Comparison of ENCODE assay signal across 7 mouse cellular contexts in the genomic region with DNA sequence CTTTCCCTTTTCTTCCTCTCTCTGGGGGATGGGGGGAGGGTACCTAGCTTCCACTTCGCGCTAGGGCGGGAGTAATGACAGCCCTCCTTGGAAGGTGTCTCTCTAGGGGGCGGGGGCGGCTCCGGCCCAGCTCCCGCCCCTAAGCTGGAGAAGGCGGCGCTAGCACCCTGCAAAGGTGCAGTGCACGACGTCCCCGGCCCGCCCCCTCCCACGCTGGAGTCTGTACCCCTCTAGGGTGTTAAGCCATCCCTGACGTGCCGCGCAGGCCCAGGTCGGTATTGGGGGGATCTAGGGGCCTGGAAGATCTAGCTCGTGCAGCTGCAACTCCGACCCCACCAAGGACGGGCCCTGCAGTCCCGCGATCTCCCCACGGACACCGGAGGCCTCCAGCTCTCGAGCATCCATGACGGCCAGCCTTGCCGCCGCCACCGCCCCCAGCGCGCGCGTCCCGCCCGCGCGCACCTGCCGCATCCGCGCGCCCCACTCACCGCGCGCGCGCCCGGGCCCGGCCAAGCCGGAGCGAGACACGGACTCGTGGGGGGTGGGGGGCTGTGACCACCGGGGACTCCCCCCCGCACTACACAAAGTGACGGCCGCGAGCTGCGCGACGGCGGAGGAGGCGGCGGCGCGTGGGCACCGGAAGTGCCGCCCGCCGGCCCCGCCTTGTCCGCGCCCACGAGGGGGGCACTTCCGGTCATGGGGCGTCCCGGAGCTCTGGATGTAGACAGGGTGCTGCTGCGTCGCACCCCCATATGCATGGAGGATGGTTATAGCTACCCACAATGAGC. TPM values are rescaled to one million over a fixed set of nuclear protein-coding genes. Genes with fewer than 3 reads are reported as not detected.
DNase-seq lines count a peak whose midpoint lies in the region; ATAC-seq and TF ChIP-seq lines count a peak whose summit lies in the region.

Zfp316 (minus strand) TSS at position 660 of the 788 bp plus-strand sequence.

- no peak for TF ChIP-seq CTCF in small intestine, adult 2 months (IDR thresholded peaks at IDR 0.05; ENCODE audit: extremely low read depth, insufficient read length, insufficient replicate concordance, low read depth, low read length)

- under 1% methylated on average over 76 of the region's 79 CpGs for WGBS in embryonic facial prominence, embryonic 11.5 days
- under 1% methylated on average over 72 of the region's 79 CpGs for WGBS in limb, embryonic 11.5 days
- WGBS in midbrain, embryonic 13.5 days: under 1% methylated on average over 51 of the region's 79 CpGs
- 1% methylated on average over 78 of the region's 79 CpGs for WGBS in small intestine, adult 2 months

- TF ChIP-seq POLR2A in small intestine, adult 2 months (IDR thresholded peaks at IDR 0.05; ENCODE audit: low read depth, low read length): peak; percentile 34

- no peaks in the 10 kb centered on the region; the same call in none of the 2 replicates for H3K4me1 ChIP-seq in embryonic facial prominence, embryonic 11.5 days (ENCODE audit: control insufficient read depth, insufficient read depth, low read length)
- 0 out of 2 replicates have a peak, but pooled peaks cover 5% of the 10 kb centered on the region for H3K4me1 ChIP-seq in limb, embryonic 11.5 days (ENCODE audit: control insufficient read depth, insufficient read depth, low read length)
- peaks cover 34% of the 10 kb centered on the region for H3K4me1 ChIP-seq in midbrain, embryonic 13.5 days (replicated peaks)
- H3K4me1 ChIP-seq in small intestine, adult 2 months (ENCODE audit: control insufficient read depth, insufficient read depth, insufficient read length, low read length): peaks cover 3% of the 10 kb centered on the region

- H3K9me3 ChIP-seq in embryonic facial prominence, embryonic 11.5 days (replicated peaks; ENCODE audit: control insufficient read depth, low read length): no peaks in the 10 kb centered on the region
- no peaks in the 10 kb centered on the region for H3K9me3 ChIP-seq in limb, embryonic 11.5 days (ENCODE audit: control insufficient read depth, low read length)
- H3K9me3 ChIP-seq in midbrain, embryonic 13.5 days: no peaks in the 10 kb centered on the region

- H3K4me3 ChIP-seq in embryonic facial prominence, embryonic 11.5 days (ENCODE audit: low read depth, low read length): peak within 1 kb of the TSS; percentile 96
- H3K4me3 ChIP-seq in limb, embryonic 11.5 days (ENCODE audit: low read depth, low read length): peak within 1 kb of the TSS; percentile 79
- H3K4me3 ChIP-seq in midbrain, embryonic 13.5 days (replicated peaks): peak within 1 kb of the TSS; percentile 89
- H3K4me3 ChIP-seq in small intestine, adult 2 months (ENCODE audit: low read depth, low read length): peak within 1 kb of the TSS; percentile 86

- H3K9ac ChIP-seq in embryonic facial prominence, embryonic 11.5 days (replicated peaks; ENCODE audit: low read length): peak within 1 kb of the TSS; percentile 94
- peak within 1 kb of the TSS; percentile 86 for H3K9ac ChIP-seq in limb, embryonic 11.5 days (ENCODE audit: low read length)
- H3K9ac ChIP-seq in midbrain, embryonic 13.5 days (replicated peaks): peak within 1 kb of the TSS; percentile 97

- peak; percentile 72 for ATAC-seq in embryonic facial prominence, embryonic 11.5 days (replicated peaks; ENCODE audit: insufficient number of reproducible peaks, low FRiP score, low TSS enrichment, low read depth)
- peak; percentile 81 for ATAC-seq in limb, embryonic 11.5 days (ENCODE audit: insufficient number of reproducible peaks, low FRiP score, low TSS enrichment, low read depth)
- ATAC-seq in midbrain, embryonic 13.5 days: peak; percentile 90

- no peaks in the 10 kb centered on the region for H3K36me3 ChIP-seq in embryonic facial prominence, embryonic 11.5 days (replicated peaks; ENCODE audit: control insufficient read depth, insufficient read depth, low read depth, low read length)
- H3K36me3 ChIP-seq in limb, embryonic 11.5 days (ENCODE audit: control insufficient read depth, insufficient read depth, low read length): no peaks in the 10 kb centered on the region
- H3K36me3 ChIP-seq in midbrain, embryonic 13.5 days: peaks cover 3% of the 10 kb centered on the region
- H3K36me3 ChIP-seq in small intestine, adult 2 months (ENCODE audit: control insufficient read depth, insufficient read depth, low read length): no peaks in the 10 kb centered on the region

- H3K27ac ChIP-seq in embryonic facial prominence, embryonic 11.5 days (replicated peaks; ENCODE audit: low read depth, low read length): peak within 1 kb of the TSS; percentile 65; the same call in 1 of the 2 replicates
- H3K27ac ChIP-seq in limb, embryonic 11.5 days (replicated peaks; ENCODE audit: low read depth, low read length): peak within 1 kb of the TSS; percentile 8; the same call in 1 of the 2 replicates
- H3K27ac ChIP-seq in midbrain, embryonic 13.5 days: peak within 1 kb of the TSS; percentile 85
- H3K27ac ChIP-seq in small intestine, adult 2 months (ENCODE audit: insufficient read depth, low read depth, low read length): no peak within 1 kb of the TSS

- H3K27me3 ChIP-seq in embryonic facial prominence, embryonic 11.5 days (ENCODE audit: control insufficient read depth, insufficient read depth, low read length): no peaks in the 10 kb centered on the region
- no peaks in the 10 kb centered on the region for H3K27me3 ChIP-seq in limb, embryonic 11.5 days (ENCODE audit: control insufficient read depth, insufficient read depth, low read length)
- 0 out of 2 replicates have a peak, but pooled peaks cover 3% of the 10 kb centered on the region for H3K27me3 ChIP-seq in midbrain, embryonic 13.5 days
- no peaks in the 10 kb centered on the region for H3K27me3 ChIP-seq in small intestine, adult 2 months (ENCODE audit: control insufficient read depth, insufficient read depth, low read length)

- DNase-seq in adrenal gland, postnatal 10 days: peak; percentile 82
- DNase-seq in embryonic facial prominence, embryonic 11.5 days (ENCODE audit: low spot score): peak; percentile 75
- peak; percentile 98 for DNase-seq in heart, adult 11 months
- DNase-seq in kidney, adult 11 months: peak; percentile 55
- DNase-seq in limb, embryonic 11.5 days (ENCODE audit: low spot score): peak; percentile 75

- peak within 1 kb of the TSS; percentile 91 for H3K4me2 ChIP-seq in embryonic facial prominence, embryonic 11.5 days (ENCODE audit: low read depth, low read length)
- H3K4me2 ChIP-seq in limb, embryonic 11.5 days (ENCODE audit: low read depth, severe bottlenecking): peak within 1 kb of the TSS; percentile 92
- H3K4me2 ChIP-seq in midbrain, embryonic 13.5 days (replicated peaks): peak within 1 kb of the TSS; percentile 72

RNA-seq across cellular contexts. Expression of gene Zfp316, which starts in this region (rescaled TPM):
- 1 to 10 TPM; 7.3 to 8.1 TPM for total RNA-seq in adrenal gland, postnatal 10 days (2021)
- polyA plus RNA-seq in embryonic facial prominence, embryonic 11.5 days (2014; fragmentation: Nextera tagmentation; extraction: Ambion mirVana): 2.1 and 2.2 TPM in 2 replicates
- polyA plus RNA-seq in limb, embryonic 11.5 days (2014; fragmentation: Nextera tagmentation; extraction: Ambion mirVana): 2.0 and 3.4 TPM in 2 replicates
- 8.2 and 12.1 TPM in 2 replicates for polyA plus RNA-seq in midbrain, embryonic 13.5 days (2015; fragmentation: Nextera tagmentation; extraction: Ambion mirVana)
- polyA plus RNA-seq in small intestine, adult 2 months (2012; rRNA removed): 3.5 and 5.6 TPM in 2 replicates
